Mouse (Mus musculus) effector memory CD4-positive, alpha-beta T cell, adult 5 months (primary cell): ENCODE results near the gene Pskh1. TPM values are rescaled to one million over a fixed set of nuclear protein-coding genes. Genes with fewer than 3 reads are reported as not detected.

Experiments used
- polyA plus RNA-seq: library from polyadenylated mRNA; unstranded; fragments of 100-300 nt; shearing (Covaris generic); gene quantifications from one replicate; pipeline ENCODE4 v1.2.1, GENCODE M21; 2017

Gene Pskh1
- polyA plus RNA-seq = 18.0 TPM

GRCm38 (mm10) chr8:105900180-105900940 is at the start of gene Pskh1:
Gene Pskh1 (plus strand): TSS chr8:105900441.

GRCm38 (mm10) chr8:105853178-105853577 is 47.1 kb upstream of the Pskh1 start, which contains the start of gene Cenpt:
Gene Cenpt (minus strand): TSS chr8:105853278.

GRCm38 (mm10) chr8:105854715-105855216 is 45.5 kb upstream of the Pskh1 start, which contains the start of gene Thap11:
Gene Thap11 (plus strand): TSS chr8:105855132.

GRCm38 (mm10) chr8:105860143-105860981 is 39.9 kb upstream of the Pskh1 start, which contains the start of gene Nutf2:
Gene Nutf2 (plus strand): TSS chr8:105860580.

GRCm38 (mm10) chr8:105880754-105881520 is 19.3 kb upstream of the Pskh1 start, which contains the start of gene Edc4:
Gene Edc4 (plus strand): TSS chr8:105880881.

GRCm38 (mm10) chr8:105893339-105893738 is 6.9 kb upstream of the Pskh1 start, which contains the start of gene Nrn1l:
Gene Nrn1l (plus strand): TSS chr8:105893567.

GRCm38 (mm10) chr8:105933762-105934161 is 33.5 kb downstream of the Pskh1 start, which contains the start of gene Ctrl:
Gene Ctrl (minus strand): TSS chr8:105933862.

GRCm38 (mm10) chr8:105938306-105938669 is 38.0 kb downstream of the Pskh1 start, which contains the start of gene Psmb10:
Gene Psmb10 (minus strand): TSS chr8:105938444.

GRCm38 (mm10) chr8:105943321-105943739 is 43.1 kb downstream of the Pskh1 start, which contains the start of gene Lcat:
Gene Lcat (minus strand): TSS chr8:105943382.

GRCm38 (mm10) chr8:105965905-105966341 is 65.7 kb downstream of the Pskh1 start, which contains the start of gene Slc12a4:
Gene Slc12a4 (minus strand): TSS chr8:105966097.

GRCm38 (mm10) chr8:105979325-105979724 is 79.1 kb downstream of the Pskh1 start, which contains the start of gene Dpep3:
Gene Dpep3 (minus strand): TSS chr8:105979429.

Other genes starting within 250 kb of the Pskh1 start
- gene Carmil2, start 214.2 kb upstream of the Pskh1 start, polyA plus RNA-seq = 88.2 TPM
- gene Acd, start 199.3 kb upstream of the Pskh1 start, polyA plus RNA-seq = 75.5 TPM
- 30.0 TPM for gene Pard6a, start 199.3 kb upstream of the Pskh1 start, polyA plus RNA-seq
- not detected for gene 4933405L10Rik, start 192.8 kb upstream of the Pskh1 start, polyA plus RNA-seq
- gene Enkd1, start 192.2 kb upstream of the Pskh1 start, polyA plus RNA-seq = 2.7 TPM
- 5.1 TPM for gene Gfod2, start 141.8 kb upstream of the Pskh1 start, polyA plus RNA-seq
- 50.6 TPM for gene Ranbp10, start 73.1 kb upstream of the Pskh1 start, polyA plus RNA-seq
- gene Tsnaxip1, start 72.7 kb upstream of the Pskh1 start, polyA plus RNA-seq = not detected
- 14.2 TPM for gene Cenpt, start 47.2 kb upstream of the Pskh1 start, polyA plus RNA-seq
- 14.2 TPM for gene Thap11, start 45.3 kb upstream of the Pskh1 start, polyA plus RNA-seq
- 12.5 TPM for gene Nutf2, start 39.9 kb upstream of the Pskh1 start, polyA plus RNA-seq
- 74.2 TPM for gene Edc4, start 19.6 kb upstream of the Pskh1 start, polyA plus RNA-seq
- not detected for gene Nrn1l, start 6.9 kb upstream of the Pskh1 start, polyA plus RNA-seq
- 0.72 TPM for gene Ctrl, start 33.4 kb downstream of the Pskh1 start, polyA plus RNA-seq
- 214 TPM for gene Psmb10, start 38.0 kb downstream of the Pskh1 start, polyA plus RNA-seq
- 0.27 TPM for gene Lcat, start 42.9 kb downstream of the Pskh1 start, polyA plus RNA-seq
- gene Slc12a4, start 65.7 kb downstream of the Pskh1 start, polyA plus RNA-seq = 13.7 TPM
- gene Dpep3, start 79.0 kb downstream of the Pskh1 start, polyA plus RNA-seq = not detected
- gene Dus2, start 90.9 kb downstream of the Pskh1 start, polyA plus RNA-seq = 37.3 TPM
- gene Dpep2nb, start 105.5 kb downstream of the Pskh1 start, polyA plus RNA-seq = not detected
- gene Ddx28, start 111.4 kb downstream of the Pskh1 start, polyA plus RNA-seq = 7.9 TPM
- 184 TPM for gene Nfatc3, start 158.4 kb downstream of the Pskh1 start, polyA plus RNA-seq
- 0.14 TPM for gene Esrp2, start 236.5 kb downstream of the Pskh1 start, polyA plus RNA-seq
- gene Pla2g15, start 250.0 kb downstream of the Pskh1 start, polyA plus RNA-seq = 2.9 TPM